Comparison of ENCODE assay signal across 11 mouse cellular contexts in genomic region chr3:83947476-83948245, GRCm38 (mm10).
DNase-seq lines count a peak whose midpoint lies in the region; ATAC-seq and TF ChIP-seq lines count a peak whose summit lies in the region.
"Had no signal": no experiment of that assay in that cellular context is flagged by ENCODE, and none has a peak within 500 bp of the region (broad histone marks: within the 10 kb centered on the region; RNA-seq: fewer than 3 reads in every experiment).

No protein-coding gene starts in this region.

- peak; percentile 40; the same call in 1 of the 2 replicates for ATAC-seq in liver, postnatal 0 days
- ATAC-seq in intestine, embryonic 16.5 days, result no peak
- ATAC-seq: midbrain, embryonic 13.5 days had no signal

- no peak overlapping the region for H3K4me3 ChIP-seq in liver, postnatal 0 days (ENCODE audit: low read depth, low read length)
- no peak overlapping the region for H3K4me3 ChIP-seq in intestine, embryonic 16.5 days (ENCODE audit: low read length)
- H3K4me3 ChIP-seq: midbrain, embryonic 13.5 days had no signal

- H3K9ac ChIP-seq in liver, postnatal 0 days (replicated peaks), result no peak overlapping the region
- H3K9ac ChIP-seq in intestine, embryonic 16.5 days (ENCODE audit: low read depth, low read length), result no peak overlapping the region
- H3K9ac ChIP-seq: lung, embryonic 14.5 days; midbrain, embryonic 13.5 days had no signal

- TF ChIP-seq CTCF in liver, postnatal 0 days (IDR thresholded peaks at IDR 0.05; ENCODE audit: low read depth), result no peak

- H3K27me3 ChIP-seq in liver, postnatal 0 days (ENCODE audit: insufficient read depth, low read length), result no peaks in the 10 kb centered on the region
- no peaks in the 10 kb centered on the region for H3K27me3 ChIP-seq in intestine, embryonic 16.5 days (replicated peaks; ENCODE audit: control insufficient read depth, insufficient read depth, low read length)
- H3K27me3 ChIP-seq: midbrain, embryonic 13.5 days had no signal

- 0 out of 2 replicates have a peak, but pooled peaks cover 5% of the 10 kb centered on the region for H3K4me1 ChIP-seq in liver, postnatal 0 days (ENCODE audit: insufficient read depth)
- H3K4me1 ChIP-seq in intestine, embryonic 16.5 days (ENCODE audit: control insufficient read depth, insufficient read depth, low read length), result 0 out of 2 replicates have a peak, but pooled peaks cover 6% of the 10 kb centered on the region

- WGBS in liver, postnatal 0 days (ENCODE audit: insufficient replicate concordance), result 45% methylated on average over 8 of the region's 8 CpGs
- WGBS in intestine, embryonic 16.5 days, result 66% methylated on average over 8 of the region's 8 CpGs

- TF ChIP-seq EP300 in liver, postnatal 0 days (IDR thresholded peaks at IDR 0.05; ENCODE audit: low read depth), result no peak

- DNase-seq in heart, adult 8-10 months (ENCODE audit: low spot score), result peak; percentile 28
- DNase-seq in heart, postnatal 4 days, result no peak
- peak; percentile 82 for DNase-seq in 416B (ENCODE audit: low read depth)
- DNase-seq in adrenal gland, postnatal 10 days, result peak; percentile 45
- DNase-seq in liver, postnatal 0 days, result no peak
- no peak for DNase-seq in urinary bladder, adult 2 months (ENCODE audit: low spot score)
- no peak for DNase-seq in frontal cortex, postnatal 36 days (ENCODE audit: low spot score in 2 of 2)
- DNase-seq: layer of hippocampus, adult 9-11 months had no signal

- H3K4me2 ChIP-seq in liver, postnatal 0 days (ENCODE audit: low read depth, low read length), result no peak overlapping the region
- no peak overlapping the region for H3K4me2 ChIP-seq in intestine, embryonic 16.5 days (ENCODE audit: low read depth, low read length)
- H3K4me2 ChIP-seq: lung, embryonic 14.5 days; midbrain, embryonic 13.5 days had no signal

- H3K9me3 ChIP-seq in liver, postnatal 0 days (ENCODE audit: low read length), result no peaks in the 10 kb centered on the region
- no peaks in the 10 kb centered on the region for H3K9me3 ChIP-seq in intestine, embryonic 16.5 days (ENCODE audit: control insufficient read depth, low read length)
- H3K9me3 ChIP-seq: midbrain, embryonic 13.5 days had no signal

- 0 out of 2 replicates have a peak, but pooled peaks cover 16% of the 10 kb centered on the region for H3K36me3 ChIP-seq in liver, postnatal 0 days (replicated peaks; ENCODE audit: insufficient read depth, low read length)
- no peaks in the 10 kb centered on the region for H3K36me3 ChIP-seq in intestine, embryonic 16.5 days (ENCODE audit: control insufficient read depth, insufficient read depth, low read length)

- H3K27ac ChIP-seq in liver, postnatal 0 days (ENCODE audit: low read depth), result no peak overlapping the region
- H3K27ac ChIP-seq in intestine, embryonic 16.5 days (ENCODE audit: low read length), result no peak overlapping the region
- H3K27ac ChIP-seq: midbrain, embryonic 13.5 days had no signal

Comparison
In these comparisons a context has a peak if more than half of its experiments do, and no peak if none do; other contexts are left out.
1. DNase-seq: peak in heart, adult 8-10 months (single experiment), 416B (single experiment) and adrenal gland, postnatal 10 days (single experiment); none in heart, postnatal 4 days (single experiment), liver, postnatal 0 days (single experiment), urinary bladder, adult 2 months (single experiment) and frontal cortex, postnatal 36 days (0 of 2).